Mouse (Mus musculus) G1E (cell line): ENCODE measurements at regions not wholly inside any gene's neighbourhood (a gene's known extent, or its start where the extent isn't known, plus 50 kb on each side); places are given as distances from the start of the nearest gene placed in this dataset.

Experiments used
- CTCF ChIP-seq: IDR thresholded peaks from 2 replicates; pipeline ENCODE4 v1.5.1; 2012; ENCODE audit warnings: low read depth, low read length, inconsistent platforms, mixed read lengths
- GATA1 ChIP-seq: IDR thresholded peaks from 2 replicates; pipeline ENCODE4 v1.6.1; 2012; ENCODE audit warnings: borderline replicate concordance, low read length, inconsistent platforms, mixed read lengths
- POLR2AphosphoS5 ChIP-seq: IDR thresholded peaks from 2 replicates; pipeline ENCODE4 v1.6.1; 2012; ENCODE audit warnings: low read depth, low read length, inconsistent platforms; ENCODE audit not compliant: insufficient replicate concordance
- TAL1 ChIP-seq: conservative IDR thresholded peaks from 2 replicates; pipeline ENCODE4 v1.6.1; 2012; ENCODE audit warnings: low read depth, low read length, inconsistent platforms, mixed read lengths

DNA sequence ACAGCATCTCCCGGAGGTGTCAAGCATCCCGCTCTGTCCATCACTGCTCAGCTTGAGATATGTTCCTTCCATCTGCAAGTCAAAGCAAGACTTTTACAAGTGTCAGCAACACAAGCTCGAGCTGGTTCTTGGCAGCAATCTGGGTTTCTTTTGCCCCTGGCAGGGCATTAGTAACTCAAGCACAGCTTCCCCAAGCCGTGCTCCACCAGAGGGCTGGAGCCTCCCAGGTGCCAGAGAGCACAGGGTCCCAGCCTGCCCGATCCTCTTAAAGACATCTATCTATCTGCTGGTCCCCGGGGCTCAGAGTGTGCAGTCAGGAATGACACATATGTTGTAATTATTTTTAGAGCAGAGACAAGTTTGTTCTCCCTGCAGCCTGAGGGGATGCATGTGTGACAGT, 132.3 kb downstream of the Gas1 start:
- TF ChIP-seq GATA1 (no peak), CTCF (no peak), POLR2AphosphoS5 (no peak), TAL1 (no peak)
